Mouse (Mus musculus) T-cell, adult 2 months (primary cell): ENCODE measurements around the gene P2ry12.
A peak's percentile ranks its signal among the peaks of the same experiment; 100 is the strongest.

Source experiments
- DNase-seq: peaks from one replicate; pipeline ENCODE4 v3.0.0; 2022; ENCODE audit warnings: low spot score

The P2ry12 gene

DNA sequence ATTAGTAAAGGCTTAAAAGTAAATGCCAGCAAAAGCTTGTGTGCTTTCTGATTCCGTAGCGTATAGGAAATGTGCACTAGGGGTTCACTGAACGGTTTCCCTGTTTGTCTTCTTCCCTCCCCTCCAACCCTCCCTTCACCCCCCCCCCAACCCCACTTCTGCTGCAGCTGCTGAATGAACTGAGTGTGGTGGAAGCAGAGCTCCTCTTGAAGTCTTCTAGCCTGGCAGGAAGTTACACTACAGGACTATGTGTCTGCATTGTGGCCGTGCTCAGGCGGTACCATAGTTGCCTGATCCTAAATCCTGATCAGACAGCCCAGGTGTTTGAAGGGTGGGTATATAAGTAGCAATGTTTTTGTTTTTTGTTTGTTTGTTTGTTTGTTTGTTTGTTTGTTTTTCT is 27.8 kb downstream of the P2ry12 start:
- peak; percentile 52 for DNase-seq

DNA sequence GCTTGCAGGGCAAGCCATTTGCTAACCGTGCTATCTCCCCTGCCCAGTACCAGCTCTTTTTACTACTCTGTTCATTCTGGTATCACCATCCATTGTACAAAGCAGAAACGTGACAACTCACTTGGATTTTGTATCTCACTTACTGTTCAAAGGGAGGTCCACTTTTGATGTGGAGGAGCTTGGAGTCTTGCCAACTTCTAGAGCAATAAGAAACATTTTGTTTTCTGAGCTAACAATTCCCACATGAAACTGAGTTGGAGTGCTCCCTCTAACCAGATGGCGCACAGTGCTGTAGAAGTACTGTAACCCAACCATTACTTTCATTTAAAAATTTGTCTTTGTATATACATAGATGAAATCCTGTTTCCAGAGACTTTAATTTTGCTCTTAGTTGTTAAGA is 31.8 kb downstream of the P2ry12 start:
- no peak for DNase-seq

DNA sequence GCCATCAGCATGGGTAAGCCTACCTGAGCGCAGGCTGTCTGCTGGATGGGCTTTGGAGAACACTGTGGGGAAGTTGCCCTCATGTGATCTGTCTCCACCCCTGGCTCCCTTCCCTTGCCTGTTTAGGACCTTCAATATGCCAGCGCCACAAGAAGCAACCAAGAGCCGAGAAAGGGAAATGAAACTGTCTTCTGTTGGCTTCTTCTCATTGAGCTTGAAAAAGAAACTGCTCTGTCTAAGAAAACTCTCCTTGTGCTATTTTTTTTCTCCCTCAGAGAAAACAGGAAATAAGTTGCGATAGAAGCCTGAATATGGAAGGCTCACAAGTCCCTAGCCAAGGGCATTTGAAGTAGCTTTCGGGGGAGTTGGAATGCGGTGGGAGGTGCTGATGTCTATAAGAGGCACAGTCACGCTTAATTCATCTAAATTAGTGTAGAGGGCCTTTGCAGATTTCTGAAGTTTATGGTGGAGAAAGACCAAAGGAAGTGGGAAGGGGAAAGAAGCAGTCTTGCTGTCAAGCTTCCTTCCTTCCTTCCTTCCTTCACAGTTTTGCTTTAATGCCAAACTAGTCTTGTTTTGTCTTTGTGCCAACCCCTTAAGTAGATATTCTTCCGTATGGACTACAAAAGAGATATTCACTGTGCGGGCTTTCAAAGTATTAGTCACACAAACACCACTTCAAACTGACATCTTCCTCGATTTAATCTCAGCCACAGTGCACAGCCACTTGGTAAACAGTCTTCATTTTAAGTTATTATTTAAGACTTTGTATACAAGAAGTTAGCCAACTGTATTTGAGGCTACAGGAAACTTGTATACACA is 33.7 kb downstream of the P2ry12 start:
- peak; percentile 22 for DNase-seq

DNA sequence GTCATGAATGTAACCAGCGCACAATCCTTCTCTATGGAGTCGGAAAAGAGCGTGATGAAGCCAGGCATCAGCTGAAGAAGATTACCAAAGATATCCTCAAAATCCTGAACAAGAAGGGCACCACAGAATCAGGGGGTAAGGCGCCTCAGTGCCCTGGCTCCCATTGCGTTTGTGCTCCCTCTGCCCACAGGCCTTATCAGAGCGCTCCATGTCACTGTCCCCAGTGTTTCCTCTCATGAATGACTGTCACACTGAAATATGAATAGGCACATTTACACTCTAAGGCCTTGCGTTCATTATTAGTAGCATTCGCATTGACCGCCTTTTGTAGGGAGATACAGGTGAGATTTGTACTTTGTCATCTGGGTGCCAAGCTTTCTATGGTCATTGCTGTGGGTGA is 35.0 kb downstream of the P2ry12 start:
- no peak for DNase-seq

DNA sequence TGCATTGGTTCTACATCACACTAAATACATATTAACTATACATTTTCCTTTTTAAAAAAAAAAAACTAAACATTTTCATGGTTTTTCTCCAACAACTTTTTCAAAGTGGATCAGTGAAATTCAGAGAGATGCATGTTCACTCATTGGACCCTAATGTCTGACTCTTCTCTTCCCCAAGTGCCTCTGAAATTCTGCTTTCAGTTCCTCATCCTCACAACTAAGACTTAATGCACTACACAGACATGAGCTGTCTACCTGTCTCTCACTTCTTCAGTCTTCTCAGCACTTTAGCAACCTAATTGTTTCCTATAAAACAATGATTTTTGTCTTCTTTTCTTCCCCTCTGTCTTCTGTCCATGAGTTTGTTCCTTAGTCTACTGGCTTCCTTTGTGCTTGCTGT is 37.3 kb downstream of the P2ry12 start:
- no peak for DNase-seq

DNA sequence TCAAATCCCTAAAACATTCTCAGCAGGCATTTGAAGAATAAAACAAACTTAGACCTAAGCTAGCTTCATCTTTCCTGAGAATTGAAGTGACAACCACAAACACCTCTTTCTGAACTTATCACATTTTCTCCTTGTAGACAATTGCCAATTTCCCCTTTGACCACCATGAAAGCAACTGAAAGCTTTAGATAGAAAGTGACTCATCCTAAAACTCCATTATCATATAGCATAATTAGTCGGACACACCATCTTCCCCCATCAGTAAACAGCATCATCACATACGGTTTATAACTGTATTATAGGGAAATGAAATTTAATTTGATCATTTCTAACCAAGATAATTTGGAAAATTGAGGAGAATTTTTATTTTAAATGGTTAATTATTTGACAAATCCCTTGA is 40.4 kb downstream of the P2ry12 start:
- no peak for DNase-seq

DNA sequence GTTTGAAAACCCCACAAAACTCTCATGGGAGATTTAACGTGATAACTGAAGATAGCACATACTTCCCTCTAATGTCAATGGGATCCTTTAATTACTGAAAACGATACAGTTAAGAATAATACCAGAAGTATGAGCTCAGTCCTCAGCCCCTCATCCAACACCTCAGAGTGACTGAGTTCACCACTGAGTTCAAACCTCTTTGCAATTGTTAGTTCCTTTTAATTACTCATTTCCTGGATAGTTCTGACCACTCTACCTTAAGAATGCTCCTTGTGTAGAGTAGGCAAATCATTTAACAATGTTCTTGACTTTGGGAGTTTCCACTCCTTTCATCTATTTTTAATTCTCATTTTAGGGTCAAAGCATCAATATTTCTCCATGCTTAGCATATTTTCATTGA is 43.3 kb downstream of the P2ry12 start:
- DNase-seq: no peak

DNA sequence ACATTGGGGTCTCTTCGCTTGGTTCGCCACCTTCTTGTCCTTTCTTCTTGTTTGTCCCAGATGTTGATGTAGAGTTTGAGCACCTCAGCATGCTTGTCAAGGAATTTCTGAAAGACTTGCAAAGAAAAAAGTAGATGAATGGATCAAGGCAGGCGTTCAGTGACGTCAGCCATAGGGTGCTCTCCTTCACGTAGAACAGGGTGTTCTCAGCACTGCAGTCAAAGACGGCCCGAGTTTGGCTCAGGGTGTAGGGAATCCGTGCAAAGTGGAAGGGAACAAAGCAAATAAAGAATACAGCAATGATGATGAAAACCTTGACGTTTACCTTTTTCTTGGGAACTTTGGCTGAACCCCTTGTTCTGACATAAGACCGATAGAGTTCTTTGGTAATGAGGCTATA is 45.5 kb downstream of the P2ry12 start:
- DNase-seq: no peak

DNA sequence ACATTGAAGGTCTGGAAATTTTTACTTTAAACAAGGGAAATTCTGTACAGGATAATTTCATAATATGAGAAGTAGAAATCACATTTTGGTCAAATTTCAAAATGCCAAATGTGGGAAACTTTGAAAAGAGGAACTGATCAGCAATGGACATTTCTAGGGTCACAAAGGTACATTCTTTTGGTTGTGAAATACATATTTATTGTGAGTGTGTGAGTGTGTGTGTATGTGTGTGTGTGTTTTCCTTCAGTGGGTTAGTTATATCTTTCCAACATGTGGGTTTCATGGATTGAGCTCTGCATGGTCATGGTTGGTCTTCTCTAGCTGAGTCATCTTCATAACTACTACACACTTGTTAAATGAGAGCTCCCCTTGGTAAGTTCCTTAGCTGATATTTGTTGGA is 50.3 kb downstream of the P2ry12 start:
- no peak for DNase-seq

DNA sequence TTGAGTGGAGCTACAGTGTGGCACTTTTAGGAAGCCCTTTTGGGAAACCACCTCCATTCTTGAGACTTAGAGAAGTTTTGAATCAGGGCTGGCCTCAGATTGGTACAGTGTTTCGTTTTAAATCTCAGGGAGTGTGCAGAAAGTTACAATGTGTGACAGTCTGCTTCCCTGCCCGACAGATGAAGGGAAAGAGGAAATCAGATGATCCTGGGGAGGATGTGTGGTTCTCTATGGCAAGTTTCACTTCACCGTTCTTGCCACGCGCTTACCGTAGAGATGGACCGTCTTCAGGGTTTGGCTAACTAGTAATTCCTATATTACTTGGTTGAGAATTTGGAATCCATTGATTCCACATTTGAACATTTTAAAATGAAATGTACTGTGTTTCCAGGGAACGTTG is 50.9 kb downstream of the P2ry12 start:
- no peak for DNase-seq

DNA sequence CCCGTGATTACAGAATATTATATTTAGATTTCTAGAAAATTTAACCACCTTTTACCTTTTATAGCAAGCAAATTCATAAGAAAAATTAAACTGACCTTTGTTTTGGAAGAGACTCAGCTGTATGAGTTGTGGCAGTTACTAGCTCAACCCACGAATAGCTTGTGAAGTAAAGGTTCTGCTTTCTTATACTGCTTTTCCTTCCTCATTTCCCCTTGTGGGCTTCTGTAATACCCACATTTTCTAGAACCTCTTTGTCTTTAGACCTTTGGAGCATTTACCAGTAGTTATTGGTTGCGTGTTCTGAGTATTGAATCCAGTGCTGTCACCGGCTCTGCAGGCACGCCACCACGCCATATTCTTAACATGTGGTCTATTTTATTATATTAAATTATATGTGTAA is 51.9 kb downstream of the P2ry12 start, which contains the start of gene P2ry13:
P2ry13 (minus strand) TSS at position 156 of the 400 bp plus-strand sequence.
- no peak for DNase-seq

DNA sequence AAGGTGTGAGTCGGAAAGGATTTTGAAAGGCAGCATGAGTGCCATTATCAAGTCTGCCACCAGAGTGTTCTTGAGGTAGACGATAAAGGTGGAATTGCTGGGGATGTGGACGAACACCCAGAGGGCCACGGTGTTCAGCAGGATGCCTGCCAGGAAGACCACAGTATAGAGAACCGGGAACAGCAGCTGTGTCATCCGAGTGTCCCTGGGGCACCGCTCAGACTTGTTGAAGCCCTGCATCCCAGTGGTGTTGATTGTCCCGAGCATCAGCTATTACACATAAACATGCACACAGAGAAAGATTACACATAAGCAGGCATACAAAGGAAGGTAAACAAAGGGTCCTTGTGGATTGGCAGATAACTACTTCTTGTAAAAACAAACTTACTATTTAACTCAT is 52.6 kb downstream of the P2ry12 start:
- no peak for DNase-seq

DNA sequence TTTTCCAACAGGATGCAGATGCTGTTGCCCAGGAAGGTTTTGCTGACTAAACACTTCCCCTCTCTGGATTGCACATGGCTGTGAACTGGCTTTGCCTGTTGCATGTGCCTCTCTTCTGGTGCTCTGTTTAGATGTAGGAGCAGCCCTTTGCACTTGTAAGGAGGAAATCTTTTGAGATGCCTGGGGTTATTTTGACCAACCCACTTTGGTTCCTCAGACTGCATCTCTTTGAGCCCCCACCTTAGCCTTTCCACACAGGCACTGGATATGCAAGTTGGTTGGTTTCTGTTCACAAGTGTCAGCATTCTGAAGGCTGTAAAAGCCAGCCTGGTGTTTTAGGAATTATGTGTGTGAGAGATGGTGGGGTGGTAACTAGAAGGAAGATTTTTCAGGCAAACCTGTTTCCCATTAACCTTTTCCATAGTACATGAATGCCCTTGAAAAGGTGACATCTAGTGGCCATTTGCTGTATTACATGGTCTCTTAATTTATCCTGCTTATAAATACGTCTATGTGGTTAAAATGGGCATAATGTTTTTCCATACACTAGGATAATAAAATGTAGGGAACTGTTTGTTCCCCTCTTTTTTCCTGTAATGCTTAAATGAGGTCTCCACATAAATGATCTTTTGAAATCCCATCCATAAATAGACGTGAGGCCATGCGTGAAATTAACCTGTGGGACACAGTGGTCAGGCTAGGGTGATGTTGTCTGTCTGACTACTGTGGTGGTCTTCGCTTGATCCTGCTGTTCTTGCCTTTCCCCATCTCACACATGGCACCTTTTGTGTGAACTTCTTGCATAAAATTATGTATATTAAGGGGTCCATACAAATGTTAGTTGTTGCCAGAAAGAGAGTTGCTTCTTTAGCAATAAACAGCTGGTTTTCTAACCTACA is 53.8 kb downstream of the P2ry12 start:
- no peak for DNase-seq

DNA sequence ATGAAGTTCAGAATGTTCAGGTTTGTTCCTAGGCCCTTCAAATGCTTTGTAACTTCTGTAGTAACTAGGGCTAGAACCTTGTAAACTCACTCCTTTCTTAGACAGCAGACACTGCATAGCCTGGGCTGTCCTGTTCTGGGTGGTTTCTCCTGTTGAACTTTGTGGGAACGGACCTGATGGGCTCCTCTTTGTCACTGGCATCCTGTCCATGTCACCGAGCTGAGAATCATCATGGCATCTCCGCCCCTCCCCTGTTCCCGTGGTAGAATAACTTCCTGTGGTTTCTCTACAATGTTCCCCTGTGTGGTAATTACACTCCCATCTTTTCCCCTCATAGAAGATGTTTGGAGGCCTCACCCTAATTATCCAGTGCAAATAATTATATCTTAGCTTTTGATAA is 56.7 kb downstream of the P2ry12 start:
- DNase-seq: peak; percentile 38

DNA sequence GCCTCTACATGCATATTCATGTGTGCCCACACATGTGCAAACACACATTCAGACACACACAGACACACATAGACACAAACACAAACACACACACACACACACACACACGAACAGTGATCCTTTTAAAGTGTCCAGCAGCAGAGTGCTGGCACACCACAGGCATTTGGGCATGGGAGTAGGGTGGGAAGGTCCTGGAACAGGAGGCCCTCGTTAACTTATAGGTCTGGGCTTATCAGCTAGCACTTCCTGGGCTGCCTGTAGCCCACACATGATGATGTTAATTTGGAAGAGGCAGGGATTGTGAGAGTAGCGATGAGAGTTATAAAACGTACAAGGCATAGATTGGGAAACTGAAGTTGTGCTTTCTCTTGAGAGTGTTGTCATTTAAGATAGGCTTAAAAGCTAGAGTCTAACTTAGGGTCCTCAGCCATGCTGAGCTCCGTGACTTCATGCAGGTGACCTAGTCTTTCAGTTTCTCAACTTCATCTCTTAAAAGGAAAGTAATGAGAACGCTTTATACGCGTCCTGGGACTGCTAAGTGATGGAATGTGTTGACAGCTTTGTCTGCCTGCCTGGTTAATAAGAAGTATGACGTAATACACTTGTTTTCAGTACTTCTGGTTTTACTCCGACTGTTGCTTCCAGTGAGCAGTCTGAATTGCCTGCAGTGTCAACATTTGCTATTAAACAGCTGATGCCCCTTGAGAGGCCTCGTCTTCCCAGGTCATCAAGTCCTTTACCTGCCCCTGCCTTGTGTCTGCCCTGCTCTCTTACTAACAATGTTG is 57.8 kb downstream of the P2ry12 start:
- no peak for DNase-seq

DNA sequence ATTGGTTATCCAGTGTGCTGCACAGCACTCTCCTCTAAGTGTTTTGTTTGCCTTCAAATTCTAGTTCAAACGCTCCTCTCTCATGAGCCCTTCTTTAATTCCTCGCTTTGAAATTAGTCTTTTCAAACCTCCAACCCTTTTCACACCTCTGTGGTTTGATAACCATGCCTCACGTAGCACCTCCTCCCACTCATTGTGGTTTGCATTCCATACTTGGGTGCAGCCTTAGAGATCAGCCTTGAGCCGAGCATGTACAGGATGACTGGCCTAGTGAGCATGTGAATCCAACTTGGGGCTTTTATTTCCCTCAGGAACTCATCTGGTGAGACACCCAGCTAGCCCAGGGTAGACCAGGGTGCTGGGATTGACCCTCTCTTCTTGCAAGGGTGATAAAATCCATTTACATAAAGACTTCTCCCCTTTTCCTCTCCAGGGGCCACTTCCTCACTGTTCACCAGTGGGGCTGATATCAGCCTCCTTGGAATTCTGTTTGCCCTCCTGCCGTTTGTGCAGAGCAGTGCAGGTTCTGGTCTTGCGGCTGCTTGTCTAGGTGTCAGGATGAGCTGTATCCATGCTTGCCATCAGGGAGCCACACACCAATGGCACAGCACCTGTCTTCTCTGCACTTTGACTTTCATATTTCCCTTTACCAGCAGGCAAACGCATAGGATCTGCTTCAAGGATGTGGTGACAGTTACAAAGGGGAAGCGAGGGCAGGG is 58.7 kb downstream of the P2ry12 start:
- DNase-seq: peak; percentile 41

DNA sequence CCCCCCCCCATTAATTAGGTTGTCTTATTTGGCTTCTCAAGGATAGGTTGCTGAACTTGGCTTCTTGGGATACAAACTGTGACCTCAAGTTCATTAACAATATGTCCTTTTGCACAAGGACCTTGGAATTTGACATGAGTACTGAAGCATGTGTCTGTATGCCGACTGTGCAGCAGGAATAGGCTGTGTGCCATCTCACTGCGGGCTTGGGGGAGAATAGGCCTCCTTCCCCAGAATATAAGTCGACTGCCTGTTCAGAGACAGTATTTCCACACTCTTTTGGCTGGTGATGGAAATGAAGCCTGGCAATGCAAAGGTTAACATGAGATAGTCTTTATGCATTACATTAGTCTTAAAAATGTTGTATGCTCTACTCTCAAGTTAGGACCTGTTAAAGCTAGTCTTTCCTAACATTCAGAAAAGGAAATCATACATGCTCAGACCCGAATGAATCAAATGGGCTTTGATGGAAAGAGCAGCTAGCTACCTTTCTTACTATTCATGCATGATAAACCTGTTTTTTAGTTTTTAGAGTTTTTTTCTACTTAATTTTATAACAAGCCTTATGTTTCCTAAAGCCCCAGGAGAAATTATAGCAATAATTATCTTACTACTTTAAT is 65.2 kb downstream of the P2ry12 start:
- no peak for DNase-seq

DNA sequence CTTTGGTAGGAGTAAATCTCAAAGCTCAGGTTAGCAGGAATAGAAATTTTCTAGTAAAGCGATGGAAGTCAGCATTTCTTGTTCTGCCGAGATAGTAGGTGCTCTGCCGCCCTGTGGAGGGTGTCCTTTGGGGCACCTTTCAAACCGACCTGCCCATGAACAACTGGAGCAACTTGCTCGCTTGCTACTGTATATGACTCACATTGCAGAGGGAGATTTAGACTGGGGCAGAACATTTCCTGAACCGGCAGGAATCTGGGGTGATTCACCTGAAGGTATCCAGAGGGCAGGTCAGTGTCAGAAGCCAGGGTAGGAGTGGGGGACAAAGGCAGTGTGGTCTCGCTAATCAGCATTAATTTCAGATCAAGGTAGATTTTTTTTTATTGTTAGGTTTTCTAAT is 67.7 kb downstream of the P2ry12 start, which contains the start of gene Gpr87:
Gpr87 (minus strand) TSS at position 167 of the 400 bp plus-strand sequence.
- no peak for DNase-seq

DNA sequence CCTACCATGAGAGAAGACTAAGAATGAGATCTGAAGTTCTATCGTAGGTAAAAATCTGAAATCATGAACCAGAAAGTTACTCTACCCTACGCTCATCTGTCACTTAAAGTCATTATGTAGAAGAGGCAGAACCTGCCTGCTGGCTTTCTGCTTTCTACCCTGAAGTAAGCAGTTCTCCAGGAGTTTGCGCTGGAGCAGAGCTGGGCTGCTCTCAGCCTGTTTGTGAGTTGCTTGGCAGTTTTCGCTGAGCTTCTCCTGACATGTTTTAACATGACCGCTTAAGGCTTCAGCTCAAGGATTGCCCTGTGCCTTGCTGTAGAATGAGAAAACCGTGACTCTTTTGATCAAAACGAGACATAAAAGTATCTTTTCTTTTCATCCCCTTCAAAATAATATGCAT is 68.6 kb downstream of the P2ry12 start:
- no peak for DNase-seq

DNA sequence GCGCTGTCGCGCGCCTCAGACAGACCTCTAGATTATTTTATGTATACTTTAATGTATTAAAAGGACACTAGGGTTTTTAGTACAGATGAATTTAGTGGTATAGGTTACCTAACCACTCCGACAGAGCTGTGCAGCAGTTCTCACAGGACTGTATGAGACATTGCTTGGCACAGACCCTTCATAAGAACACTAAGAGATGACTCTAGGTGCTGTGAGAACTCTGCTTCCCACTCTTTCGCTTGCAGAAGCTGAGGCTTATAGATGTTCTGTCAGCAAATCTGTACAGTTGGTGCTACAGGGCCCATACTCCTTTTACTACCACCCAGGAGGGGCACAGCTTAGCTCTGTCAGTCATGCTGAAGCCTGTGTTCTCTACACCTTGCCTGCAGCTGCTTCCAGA is 71.0 kb downstream of the P2ry12 start:
- no peak for DNase-seq

DNA sequence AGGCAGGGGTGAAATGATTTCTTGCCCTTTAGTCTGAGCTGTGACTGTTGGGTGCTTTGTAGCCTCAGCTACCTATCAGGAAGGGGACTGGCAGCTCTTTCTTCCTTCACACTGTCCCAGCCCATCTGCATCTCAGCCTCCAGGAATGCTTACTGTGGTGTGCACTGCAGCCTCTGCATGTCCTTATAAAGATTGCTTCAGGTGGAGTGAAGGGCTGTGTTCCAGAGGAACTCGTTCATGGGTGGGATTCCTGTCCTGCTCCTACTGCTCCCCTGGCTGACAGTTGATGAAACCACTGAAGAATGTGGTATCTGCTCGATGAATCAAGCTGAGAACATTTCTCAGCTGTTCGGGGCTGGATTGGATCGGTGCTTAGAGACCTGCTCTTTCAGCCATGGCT is 75.3 kb downstream of the P2ry12 start:
- DNase-seq: no peak
